Mouse (Mus musculus) kidney, postnatal 36 days (tissue): ENCODE measurements at regions not wholly inside any gene's neighbourhood (a gene's known extent, or its start where the extent isn't known, plus 50 kb on each side); places are given as distances from the start of the nearest gene placed in this dataset.

Experiments
- DNase-seq, 2 experiments: peaks; one replicate each; pipeline ENCODE4 v3.0.0; 2021 to 2022; ENCODE audit warnings: mixed read lengths in 2 of 2

GRCm38 (mm10) chr5:119739386-119739785 is 68.9 kb downstream of the Tbx3 start:
- no peak for DNase-seq

- peak; percentile 28 to 68 for DNase-seq
Observed at GRCm38 (mm10) chr5:119741116-119741515, 70.6 kb downstream of the Tbx3 start.

GRCm38 (mm10) chr5:119743733-119744132 is 73.3 kb downstream of the Tbx3 start:
- DNase-seq, result no peak

- no peak for DNase-seq
Observed at GRCm38 (mm10) chr5:119747038-119747437, 76.6 kb downstream of the Tbx3 start.

DNA sequence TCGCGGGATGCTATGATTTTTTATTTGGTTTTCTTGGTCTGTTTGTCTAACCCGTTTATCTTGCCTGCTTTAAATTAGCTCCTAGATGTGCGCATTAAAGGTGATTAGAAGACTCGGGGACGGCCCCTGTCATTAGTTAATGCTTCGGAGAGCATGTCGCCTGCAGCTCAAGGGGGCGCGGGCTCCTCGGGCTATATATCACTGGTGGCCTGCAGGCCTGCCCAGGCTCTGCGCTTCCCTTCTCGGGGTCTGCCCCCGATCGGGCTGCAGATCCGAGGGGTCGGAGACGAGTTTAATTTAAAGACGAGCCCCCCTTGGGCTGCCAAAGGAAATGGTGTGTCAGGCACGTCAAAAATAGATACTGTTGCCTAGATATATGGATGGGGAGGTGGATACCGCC is 78.2 kb downstream of the Tbx3 start:
- DNase-seq, result no peak

- DNase-seq, result no peak
Observed at GRCm38 (mm10) chr5:119749153-119749552, 78.7 kb downstream of the Tbx3 start.

DNA sequence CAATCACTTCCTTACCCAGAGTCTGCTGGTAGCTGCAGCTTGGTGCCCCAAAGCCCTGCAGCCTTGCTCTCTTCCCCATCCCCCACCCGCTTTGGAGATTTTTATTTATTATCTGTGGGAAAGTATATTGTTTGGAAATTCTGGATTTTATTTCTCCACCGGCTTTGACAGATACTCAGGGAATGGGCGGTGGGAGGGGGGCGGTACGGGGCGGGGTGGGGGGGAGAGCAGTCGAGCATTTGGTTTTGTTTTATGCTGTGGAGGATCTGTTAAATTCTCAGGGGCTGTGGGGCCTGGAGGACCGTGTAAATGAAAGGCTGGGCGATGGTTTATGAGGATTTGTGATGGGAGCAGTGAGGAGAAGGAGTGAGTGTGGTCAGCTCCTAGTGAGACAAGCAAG is 76.7 kb upstream of the Tbx5 start:
- DNase-seq, result no peak

GRCm38 (mm10) chr5:119758880-119759279 is 73.6 kb upstream of the Tbx5 start:
- no peak for DNase-seq

DNA sequence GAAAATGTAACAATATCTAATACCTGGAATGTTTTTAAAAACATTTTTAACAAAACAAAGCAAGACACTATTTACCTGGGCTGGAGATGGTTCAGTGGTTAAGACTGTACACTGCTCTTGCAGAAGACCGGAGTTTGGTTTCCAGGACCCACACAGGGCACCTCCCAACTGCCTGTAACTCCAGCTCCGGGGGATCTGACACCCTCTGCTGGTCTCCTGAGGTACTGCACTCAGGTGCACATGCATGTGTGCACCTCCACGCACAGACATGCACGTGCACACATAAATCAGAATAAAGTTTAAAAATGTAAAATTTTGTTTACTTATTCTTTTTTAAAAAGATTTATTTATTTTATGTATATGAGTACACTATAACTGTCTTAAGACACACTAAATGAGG is 70.4 kb upstream of the Tbx5 start:
- DNase-seq, result no peak

GRCm38 (mm10) chr5:119763337-119763736 is 69.1 kb upstream of the Tbx5 start:
- DNase-seq, result no peak

- no peak for DNase-seq
Observed at GRCm38 (mm10) chr5:119766372-119766771, 66.1 kb upstream of the Tbx5 start.

DNA sequence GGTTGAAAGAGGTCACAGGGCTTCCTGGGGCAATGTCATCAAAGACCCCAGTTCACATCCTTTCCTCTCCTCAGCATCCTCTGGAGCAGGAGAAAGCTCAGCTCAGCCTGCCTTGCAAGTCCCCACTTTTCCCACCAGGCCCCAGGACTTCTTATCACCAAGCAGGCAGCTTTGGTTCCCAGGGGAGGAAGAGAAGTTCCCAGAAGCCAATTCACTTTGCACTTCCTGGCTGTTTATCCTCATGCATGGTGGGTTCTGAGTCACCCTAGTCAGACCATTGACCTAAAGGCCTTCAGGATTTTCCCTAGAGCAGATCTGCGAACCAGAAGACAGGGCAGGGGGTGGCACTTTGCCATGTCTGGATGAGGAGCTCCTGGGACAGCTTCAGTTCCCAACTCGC is 61.5 kb upstream of the Tbx5 start:
- DNase-seq, result no peak

DNA sequence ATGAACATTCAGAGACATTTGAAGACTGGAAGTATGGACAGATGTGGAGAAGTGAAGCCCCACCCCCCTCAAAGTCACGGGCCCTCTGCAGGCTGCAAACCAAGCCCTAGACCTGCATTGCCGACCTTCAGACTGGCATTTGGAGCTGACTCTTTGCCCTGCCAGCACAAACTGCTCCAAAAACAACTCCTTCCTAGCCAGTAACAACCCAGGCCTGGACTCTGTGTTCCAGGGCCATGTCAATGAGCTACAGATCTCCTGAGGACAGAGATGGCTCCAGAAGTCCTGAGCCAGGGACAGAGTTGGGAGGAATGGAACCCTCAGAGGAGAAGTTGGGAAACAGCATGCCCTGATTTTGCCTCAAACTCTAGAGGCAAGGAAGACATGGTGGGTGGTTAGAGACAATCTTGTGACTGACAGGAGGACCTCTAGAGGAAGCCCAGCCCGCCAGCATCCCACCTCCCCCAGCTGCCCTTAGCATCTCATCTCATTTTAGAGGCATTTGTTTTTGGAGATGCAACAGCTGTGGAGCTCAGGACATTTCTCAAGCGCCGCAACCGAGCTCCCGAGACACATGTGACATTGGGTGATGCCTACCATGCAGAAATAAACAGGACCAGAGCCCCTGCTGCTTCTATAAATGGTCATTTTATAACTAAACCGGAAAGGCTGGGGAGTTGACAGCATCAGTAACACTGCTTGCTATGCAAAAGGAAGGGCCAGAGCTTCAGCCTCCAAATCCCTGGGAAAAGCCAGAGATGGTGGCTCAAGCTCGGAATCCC is 56.2 kb upstream of the Tbx5 start:
- DNase-seq, result peak; percentile 10 to 19

DNA sequence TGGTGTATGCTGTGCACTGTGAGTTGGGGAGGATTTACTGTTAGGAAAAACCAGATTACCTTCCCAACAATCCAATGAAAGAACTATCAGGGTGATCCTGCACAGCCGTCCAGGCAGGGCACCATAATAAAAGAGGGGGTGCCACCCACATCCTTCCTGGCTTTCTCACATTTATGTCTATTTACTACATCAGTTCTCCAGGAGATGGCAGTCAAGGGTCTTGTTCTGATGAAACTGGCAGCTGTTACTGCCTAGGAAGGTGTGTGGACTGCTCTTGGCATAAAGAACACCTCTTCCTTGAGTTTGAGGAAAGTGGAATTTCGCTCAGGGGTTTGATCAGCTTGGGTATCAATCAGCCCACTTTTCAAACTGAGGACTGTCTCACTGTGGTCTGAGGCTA is 54.6 kb upstream of the Tbx5 start:
- peak; percentile 15 to 22 for DNase-seq

- no peak for DNase-seq
Observed at GRCm38 (mm10) chr5:119781375-119781774, 51.1 kb upstream of the Tbx5 start.
